Mouse (Mus musculus): Measurements from ENCODE around the gene Prdm13. TPM values are rescaled to one million over a fixed set of nuclear protein-coding genes. Genes with fewer than 3 reads are reported as not detected.

The Prdm13 gene
- polyA plus RNA-seq, 1 experiment from 2014 or later, result not detected

DNA sequence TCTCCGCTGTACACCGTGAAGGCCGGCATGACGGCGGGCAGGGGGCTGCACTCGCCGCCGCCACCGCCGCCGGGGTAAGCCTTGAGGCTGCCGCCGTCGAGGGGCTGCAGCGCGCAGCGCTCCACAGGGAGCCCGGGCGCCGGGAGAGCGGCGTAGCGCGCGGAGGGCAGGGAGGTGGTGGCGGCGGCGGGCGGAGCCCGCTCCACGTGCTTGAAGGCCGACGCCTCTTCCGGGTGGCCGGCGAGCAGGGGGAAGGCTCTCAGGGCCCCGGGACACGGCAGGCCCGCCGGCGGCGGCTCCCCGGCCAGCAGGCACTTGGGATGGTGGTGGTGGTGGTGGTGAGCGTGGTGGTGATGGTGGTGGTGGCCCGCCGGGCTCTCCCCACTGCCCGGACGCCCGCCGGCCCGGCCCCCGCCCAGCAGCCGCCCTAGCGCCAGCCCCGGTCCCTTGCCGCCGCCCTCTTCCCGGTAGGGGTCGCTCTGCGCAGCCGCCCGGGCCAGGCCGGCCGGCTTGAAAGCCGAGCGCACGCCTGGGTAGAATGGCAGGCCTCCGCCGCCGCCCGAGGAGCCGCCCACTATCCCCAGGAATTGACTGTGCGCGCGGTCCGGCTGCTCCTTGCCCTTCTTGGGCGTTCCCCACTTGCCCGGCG, 6.7 kb downstream of the Prdm13 start:
- no peaks in the 10 kb centered on the region for H3K36me3 ChIP-seq (replicated peaks; ENCODE audit: insufficient read depth, low read length)
- peak overlapping the region; percentile 39 for H3K4me3 ChIP-seq (ENCODE audit: low read depth, low read length)
- H3K27me3 ChIP-seq (ENCODE audit: insufficient read depth, low read length), result peaks cover 96% of the 10 kb centered on the region
- TF ChIP-seq CTCF (IDR thresholded peaks at IDR 0.05; ENCODE audit: low read depth) (0 out of 2 replicates have a peak, but pooled peaks have one; percentile 7), EP300 (IDR thresholded peaks at IDR 0.05; ENCODE audit: low read depth) (no peak)
- ATAC-seq (peak; percentile 48), DNase-seq (peak; percentile 38)
- H3K4me1 ChIP-seq (ENCODE audit: insufficient read depth), result peaks cover 8% of the 10 kb centered on the region
- H3K4me2 ChIP-seq (ENCODE audit: low read depth, low read length), result peak overlapping the region; percentile 63
- 2% methylated on average over 30 of the region's 79 CpGs for WGBS (ENCODE audit: insufficient replicate concordance)
- no peak overlapping the region for H3K9ac ChIP-seq (replicated peaks)
- H3K27ac ChIP-seq (ENCODE audit: low read depth), result no peak overlapping the region
- no peaks in the 10 kb centered on the region for H3K9me3 ChIP-seq (ENCODE audit: low read length)

DNA sequence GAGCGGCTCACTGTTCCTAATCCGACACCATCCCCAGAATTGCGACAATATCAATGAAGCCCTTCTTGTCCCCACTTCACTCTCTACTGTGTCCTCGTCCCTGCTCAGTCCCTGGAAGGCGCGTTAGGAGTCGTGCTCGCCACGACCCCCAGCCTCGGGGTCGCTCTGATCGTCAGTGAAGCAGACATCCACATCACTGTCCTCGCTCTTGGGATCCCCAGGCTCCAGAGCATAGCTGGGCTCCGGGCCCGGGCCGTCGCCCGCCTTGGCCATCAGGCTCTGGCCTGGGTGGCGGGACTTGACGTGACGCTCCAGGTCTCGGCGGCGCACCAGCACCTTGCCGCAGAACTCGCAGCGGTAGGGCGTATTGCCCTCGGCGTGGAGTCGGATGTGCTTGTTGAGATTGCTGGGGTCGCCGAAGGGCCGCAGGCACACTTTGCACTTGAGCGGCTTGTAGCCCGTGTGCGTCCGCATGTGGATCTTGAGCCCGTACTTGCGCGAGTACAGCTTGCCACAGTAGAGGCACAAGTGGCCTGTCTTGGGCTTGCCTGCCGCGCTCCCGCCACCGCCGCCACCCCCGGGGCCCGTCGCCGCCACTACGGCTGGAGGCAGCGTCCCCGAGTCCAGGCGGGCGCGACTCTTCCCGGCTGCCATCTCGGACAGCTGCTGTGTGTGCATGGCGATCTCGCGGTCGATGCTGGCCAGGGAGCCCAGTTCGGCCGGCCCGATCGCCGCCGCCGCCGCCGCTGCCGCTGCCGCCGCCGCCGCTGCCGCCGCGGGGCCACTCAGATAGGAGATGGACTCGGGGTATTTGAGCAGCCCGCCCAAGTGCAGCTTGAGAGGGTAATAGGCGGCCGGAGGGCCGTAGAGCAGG, 7.4 kb downstream of the Prdm13 start:
- H3K9ac ChIP-seq (replicated peaks), result no peak overlapping the region
- peak overlapping the region; percentile 63 for H3K4me2 ChIP-seq (ENCODE audit: low read depth, low read length)
- no peak for ATAC-seq
- H3K4me3 ChIP-seq (ENCODE audit: low read depth, low read length), result peak overlapping the region; percentile 39
- no peaks in the 10 kb centered on the region for H3K36me3 ChIP-seq (replicated peaks; ENCODE audit: insufficient read depth, low read length)
- H3K27me3 ChIP-seq (ENCODE audit: insufficient read depth, low read length), result peaks cover 91% of the 10 kb centered on the region
- H3K27ac ChIP-seq (ENCODE audit: low read depth), result no peak overlapping the region
- WGBS (ENCODE audit: insufficient replicate concordance), result 2% methylated on average over 75 of the region's 84 CpGs
- H3K4me1 ChIP-seq (ENCODE audit: insufficient read depth), result peaks cover 8% of the 10 kb centered on the region
- no peaks in the 10 kb centered on the region for H3K9me3 ChIP-seq (ENCODE audit: low read length)
- no peak for DNase-seq
- TF ChIP-seq CTCF (IDR thresholded peaks at IDR 0.05; ENCODE audit: low read depth), result no peak
- TF ChIP-seq EP300 (IDR thresholded peaks at IDR 0.05; ENCODE audit: low read depth), result no peak

DNA sequence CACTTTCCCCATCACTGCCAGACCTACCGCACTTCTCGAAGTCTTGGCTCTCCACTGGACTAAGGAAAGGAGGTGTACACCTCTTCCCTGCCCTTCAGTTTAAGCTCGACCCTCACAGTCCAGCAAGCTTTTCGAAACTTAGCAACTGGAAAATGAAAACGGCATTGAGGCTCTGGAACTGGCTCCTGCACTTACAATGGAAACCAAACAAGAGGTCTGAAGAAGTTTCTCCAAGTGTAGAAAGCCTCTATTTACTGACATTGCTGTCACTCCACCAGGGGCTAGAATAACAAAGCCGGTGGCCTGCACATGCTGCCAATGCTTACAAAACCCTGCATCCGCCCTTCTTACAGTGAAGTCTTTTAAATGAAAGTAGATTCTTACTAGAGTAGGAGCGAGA, 11.1 kb downstream of the Prdm13 start:
- Histone ChIP-seq H3K4me1 (ENCODE audit: insufficient read depth) (peaks cover 8% of the 10 kb centered on the region), H3K27ac (ENCODE audit: low read depth) (no peak overlapping the region), H3K36me3 (replicated peaks; ENCODE audit: insufficient read depth, low read length) (no peaks in the 10 kb centered on the region), H3K4me2 (ENCODE audit: low read depth, low read length) (no peak overlapping the region), H3K4me3 (ENCODE audit: low read depth, low read length) (no peak overlapping the region), H3K27me3 (ENCODE audit: insufficient read depth, low read length) (peaks cover 64% of the 10 kb centered on the region), H3K9ac (replicated peaks) (no peak overlapping the region), H3K9me3 (ENCODE audit: low read length) (no peaks in the 10 kb centered on the region)
- TF ChIP-seq CTCF (IDR thresholded peaks at IDR 0.05; ENCODE audit: low read depth) (no peak), EP300 (IDR thresholded peaks at IDR 0.05; ENCODE audit: low read depth) (no peak)
- DNase-seq (no peak), ATAC-seq (no peak)
- 11% methylated on average over 8 of the region's 8 CpGs for WGBS (ENCODE audit: insufficient replicate concordance)

DNA sequence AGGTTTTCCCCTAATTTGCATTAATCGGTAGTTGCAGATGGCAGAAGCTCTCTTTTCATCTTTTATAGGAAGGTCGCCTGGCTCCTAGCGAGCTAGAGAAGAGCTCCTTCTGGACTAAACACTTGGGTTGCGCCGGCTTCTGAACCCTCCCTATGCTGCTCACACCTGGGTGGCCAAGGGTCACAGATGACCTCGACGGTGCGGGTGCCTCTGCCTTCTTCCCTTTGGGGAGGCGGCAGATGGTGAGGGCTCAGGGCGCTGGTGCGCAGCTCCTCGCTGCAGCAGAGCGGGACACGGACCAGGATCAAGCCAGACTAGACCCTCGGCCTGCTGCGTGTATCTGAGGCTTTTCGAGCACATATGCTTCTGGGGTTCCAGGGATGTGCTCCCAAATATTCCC, 11.7 kb downstream of the Prdm13 start:
- WGBS (ENCODE audit: insufficient replicate concordance), result 5% methylated on average over 17 of the region's 17 CpGs
- Histone ChIP-seq H3K9ac (replicated peaks) (no peak overlapping the region), H3K4me1 (ENCODE audit: insufficient read depth) (peaks cover 5% of the 10 kb centered on the region), H3K27ac (ENCODE audit: low read depth) (no peak overlapping the region), H3K36me3 (replicated peaks; ENCODE audit: insufficient read depth, low read length) (no peaks in the 10 kb centered on the region), H3K9me3 (ENCODE audit: low read length) (no peaks in the 10 kb centered on the region), H3K27me3 (ENCODE audit: insufficient read depth, low read length) (peaks cover 58% of the 10 kb centered on the region), H3K4me3 (ENCODE audit: low read depth, low read length) (no peak overlapping the region), H3K4me2 (ENCODE audit: low read depth, low read length) (no peak overlapping the region)
- no peak for DNase-seq
- ATAC-seq, result no peak
- TF ChIP-seq CTCF (IDR thresholded peaks at IDR 0.05; ENCODE audit: low read depth) (no peak), EP300 (IDR thresholded peaks at IDR 0.05; ENCODE audit: low read depth) (no peak)

DNA sequence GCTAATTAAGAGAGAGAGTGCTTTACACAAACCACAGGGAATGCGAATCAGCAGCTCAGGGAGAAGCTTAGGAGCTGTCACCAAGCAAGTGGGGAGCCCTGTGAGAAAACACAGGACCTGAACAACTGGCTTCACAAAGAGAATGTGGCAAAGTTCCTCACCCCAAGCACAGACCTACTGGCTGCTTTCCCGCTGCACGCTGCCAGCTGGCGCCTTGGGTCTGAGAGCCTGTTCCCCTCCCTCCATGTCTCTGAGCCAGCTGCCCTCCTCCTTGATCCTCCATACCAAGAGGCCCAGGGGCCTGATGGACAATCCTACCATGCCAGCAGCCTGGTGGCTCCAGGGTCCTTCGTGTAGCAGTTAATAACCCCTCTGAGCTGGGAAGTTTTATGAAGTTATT, 19.8 kb downstream of the Prdm13 start:
- ATAC-seq (no peak), DNase-seq (no peak)
- Histone ChIP-seq H3K4me3 (ENCODE audit: low read depth, low read length) (no peak overlapping the region), H3K36me3 (replicated peaks; ENCODE audit: insufficient read depth, low read length) (no peaks in the 10 kb centered on the region), H3K9me3 (ENCODE audit: low read length) (no peaks in the 10 kb centered on the region), H3K4me2 (ENCODE audit: low read depth, low read length) (no peak overlapping the region), H3K27me3 (ENCODE audit: insufficient read depth, low read length) (no peaks in the 10 kb centered on the region), H3K4me1 (ENCODE audit: insufficient read depth) (no peaks in the 10 kb centered on the region), H3K9ac (replicated peaks) (no peak overlapping the region), H3K27ac (ENCODE audit: low read depth) (no peak overlapping the region)
- 40% methylated on average over 5 of the region's 5 CpGs for WGBS (ENCODE audit: insufficient replicate concordance)
- TF ChIP-seq CTCF (IDR thresholded peaks at IDR 0.05; ENCODE audit: low read depth), result no peak
- TF ChIP-seq EP300 (IDR thresholded peaks at IDR 0.05; ENCODE audit: low read depth), result no peak

DNA sequence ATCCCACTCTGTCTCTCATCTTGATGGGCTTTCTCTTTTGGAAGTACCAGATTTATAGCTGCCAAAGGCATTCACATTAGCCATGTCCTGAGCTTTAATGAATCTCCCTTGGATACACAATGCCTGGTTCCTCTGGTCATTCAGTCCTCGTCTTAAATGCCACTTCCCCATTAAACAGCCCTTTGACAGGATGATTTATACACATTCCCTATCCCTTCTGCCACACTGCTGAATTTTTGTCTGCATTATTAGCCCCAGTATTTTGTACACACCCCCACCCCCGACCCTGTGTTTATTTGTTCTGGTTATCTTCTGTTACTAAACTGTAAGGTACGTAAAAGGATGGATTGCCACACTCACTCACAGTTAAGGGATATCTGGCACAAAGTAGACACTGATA, 27.6 kb downstream of the Prdm13 start:
- Histone ChIP-seq H3K27ac (ENCODE audit: low read depth) (no peak overlapping the region), H3K9ac (replicated peaks) (no peak overlapping the region), H3K27me3 (ENCODE audit: insufficient read depth, low read length) (no peaks in the 10 kb centered on the region), H3K4me1 (ENCODE audit: insufficient read depth) (no peaks in the 10 kb centered on the region), H3K4me2 (ENCODE audit: low read depth, low read length) (no peak overlapping the region), H3K4me3 (ENCODE audit: low read depth, low read length) (no peak overlapping the region), H3K36me3 (replicated peaks; ENCODE audit: insufficient read depth, low read length) (no peaks in the 10 kb centered on the region), H3K9me3 (ENCODE audit: low read length) (no peaks in the 10 kb centered on the region)
- TF ChIP-seq EP300 (IDR thresholded peaks at IDR 0.05; ENCODE audit: low read depth) (no peak), CTCF (IDR thresholded peaks at IDR 0.05; ENCODE audit: low read depth) (no peak)
- ATAC-seq (no peak), DNase-seq (no peak)
- 43% methylated on average over 3 of the region's 3 CpGs for WGBS (ENCODE audit: insufficient replicate concordance)
